In the genomic region with DNA sequence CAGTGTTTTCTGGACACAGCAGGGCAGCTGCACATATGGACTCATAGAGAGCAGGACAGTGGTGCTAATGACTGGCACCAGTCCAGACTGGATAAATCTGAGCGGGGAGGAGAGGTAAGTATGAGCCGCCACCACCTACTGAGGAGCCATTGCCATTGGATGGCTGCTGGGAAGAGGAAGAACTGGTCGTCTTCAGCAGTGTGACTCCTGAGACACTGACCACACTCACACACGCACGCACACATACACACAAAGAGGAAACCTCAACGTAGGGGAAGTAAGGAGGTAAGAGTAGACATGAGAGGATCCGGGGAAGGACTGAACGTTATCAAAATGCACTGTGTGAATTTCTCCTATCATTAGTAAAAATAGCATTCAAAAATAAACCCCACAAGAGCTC, we compare ENCODE assay signal across 23 mouse cellular contexts. TPM values are rescaled to one million over a fixed set of nuclear protein-coding genes. Genes with fewer than 3 reads are reported as not detected.
"Had no signal": no experiment of that assay in that cellular context is flagged by ENCODE, and none has a peak within 500 bp of the region (broad histone marks: within the 10 kb centered on the region; RNA-seq: fewer than 3 reads in every experiment).

No protein-coding gene starts in this region.

- H3K27ac ChIP-seq: kidney, postnatal 0 days; limb, embryonic 12.5 days; limb, embryonic 15.5 days; liver, embryonic 14.5 days; macrophage; neural tube, embryonic 12.5 days; neural tube, embryonic 15.5 days; stomach, embryonic 15.5 days had no signal

- H3K36me3 ChIP-seq: limb, embryonic 12.5 days; limb, embryonic 15.5 days; neural tube, embryonic 12.5 days; neural tube, embryonic 15.5 days; stomach, embryonic 15.5 days had no signal

- H3K27me3 ChIP-seq: limb, embryonic 12.5 days; limb, embryonic 15.5 days; neural tube, embryonic 12.5 days; neural tube, embryonic 15.5 days; stomach, embryonic 15.5 days had no signal

- H3K9me3 ChIP-seq: limb, embryonic 12.5 days; limb, embryonic 15.5 days; neural tube, embryonic 12.5 days; neural tube, embryonic 15.5 days; stomach, embryonic 15.5 days had no signal

- ATAC-seq: liver, postnatal 0 days; lung, postnatal 0 days had no signal

- H3K9ac ChIP-seq: limb, embryonic 12.5 days; limb, embryonic 15.5 days; liver, embryonic 14.5 days; liver, postnatal 0 days; lung, embryonic 14.5 days; neural tube, embryonic 12.5 days; neural tube, embryonic 15.5 days; stomach, embryonic 15.5 days had no signal

- H3K4me3 ChIP-seq: limb, embryonic 12.5 days; limb, embryonic 15.5 days; neural tube, embryonic 12.5 days; neural tube, embryonic 15.5 days; stomach, embryonic 15.5 days had no signal

- H3K4me1 ChIP-seq: limb, embryonic 12.5 days; limb, embryonic 15.5 days; neural tube, embryonic 12.5 days; neural tube, embryonic 15.5 days; stomach, embryonic 15.5 days had no signal

- DNase-seq: kidney, adult 2 months; kidney, postnatal 25 days; left cerebral cortex, postnatal 4 days; liver, postnatal 0 days; lung, embryonic 14.5 days; midbrain, embryonic 14.5 days; retina, postnatal 1 day; right cerebral cortex, postnatal 25 days; spleen, adult 18-20 months; thymus, adult 18-20 months; thymus, postnatal 4 days had no signal

- H3K4me2 ChIP-seq: limb, embryonic 12.5 days; limb, embryonic 15.5 days; liver, embryonic 11.5 days; lung, embryonic 14.5 days; midbrain, embryonic 11.5 days; neural tube, embryonic 12.5 days; neural tube, embryonic 15.5 days; stomach, embryonic 15.5 days had no signal

RNA-seq across cellular contexts. Expression of a gene that starts 24.7 kb away (rescaled TPM):
- polyA plus RNA-seq: macrophage had no signal

RNA-seq across cellular contexts. Expression of a gene that starts 27.0 kb away (rescaled TPM):
- polyA plus RNA-seq: midbrain, postnatal 0 days had no signal
